Mouse (Mus musculus): Measurements from ENCODE around the gene Nudcd2.
"Not testable (repeated sequence)": the region's sequence is repeated elsewhere in the genome, so short reads cannot be mapped to it uniquely, and the experiment has no call there.

Gene Nudcd2

DNA sequence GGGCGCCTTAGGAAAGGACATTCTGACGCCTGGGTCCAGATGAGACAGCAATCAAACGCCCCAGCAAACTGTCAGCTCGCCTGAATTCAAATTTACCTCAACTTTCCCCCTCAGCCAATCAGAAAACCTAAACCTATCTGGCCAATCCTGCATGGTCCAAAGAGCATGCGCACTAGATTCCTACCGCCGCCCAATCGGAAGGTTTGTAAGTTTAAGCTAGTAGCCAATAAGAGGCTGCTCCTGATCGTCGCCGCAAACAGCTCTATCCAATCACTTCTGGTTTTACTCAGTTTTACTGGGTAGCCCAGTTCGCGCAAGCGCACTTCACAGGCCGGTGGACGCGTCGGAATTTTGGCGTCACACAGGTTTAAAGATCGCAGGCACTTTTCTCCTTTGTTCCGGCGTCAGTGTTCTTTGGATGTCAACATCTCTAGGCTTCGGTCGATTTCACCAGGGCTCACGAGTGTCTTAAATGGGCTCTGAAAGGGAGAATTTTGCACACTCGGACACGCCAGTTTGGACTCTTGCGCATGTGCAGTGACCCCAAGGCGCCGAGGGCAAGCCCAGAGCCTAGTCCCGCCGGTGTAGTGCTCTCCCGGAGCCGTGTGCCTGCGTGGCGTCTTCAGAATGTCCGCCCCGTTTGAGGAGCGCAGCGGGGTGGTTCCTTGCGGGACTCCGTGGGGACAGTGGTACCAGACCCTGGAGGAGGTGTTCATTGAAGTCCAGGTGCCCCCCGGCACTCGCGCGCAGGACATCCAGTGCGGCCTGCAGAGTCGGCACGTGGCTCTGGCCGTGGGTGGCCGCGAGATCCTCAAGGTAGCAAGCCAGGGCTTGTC is at the start of gene Nudcd2, which contains the start of gene Hmmr:
Gene Nudcd2 (plus strand): TSS at position 329 of the 836 bp plus-strand sequence.
Gene Hmmr (minus strand): TSS at position 84 of the 836 bp plus-strand sequence.
- peak; percentile 97 for DNase-seq (ENCODE audit: low spot score)

DNA sequence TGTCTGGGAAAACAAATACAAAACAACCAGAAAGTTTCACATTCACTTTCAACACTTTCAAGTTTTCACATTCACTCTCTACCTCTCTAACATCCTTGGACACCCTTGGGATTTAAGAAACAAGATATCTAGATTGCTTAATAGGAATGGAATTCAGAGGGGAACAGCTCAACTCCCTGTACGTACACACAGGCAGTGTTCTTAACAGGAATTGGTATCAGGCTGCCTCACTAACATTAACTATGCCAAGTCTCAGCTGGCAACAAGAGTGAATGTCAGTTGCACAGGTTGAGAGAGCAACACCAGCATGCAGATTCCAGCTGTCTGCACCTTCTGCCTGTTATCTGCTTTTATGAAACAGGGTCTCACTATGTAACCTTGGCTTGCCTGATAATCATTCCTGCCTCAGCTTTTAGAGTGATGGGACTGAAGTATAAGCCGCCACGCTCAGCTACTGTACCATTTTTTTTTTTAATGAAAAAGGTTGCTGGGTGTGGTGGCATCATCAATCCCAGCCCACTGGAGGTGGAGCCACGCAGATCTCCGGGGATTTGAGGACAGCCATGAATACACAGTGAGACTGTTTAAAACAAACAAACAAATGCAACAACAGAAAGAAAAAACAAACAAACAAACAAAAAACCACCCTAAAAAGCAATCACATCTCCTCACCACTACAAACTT is 42.9 kb upstream of the Nudcd2 start:
- DNase-seq (ENCODE audit: low spot score): peak; percentile 15

DNA sequence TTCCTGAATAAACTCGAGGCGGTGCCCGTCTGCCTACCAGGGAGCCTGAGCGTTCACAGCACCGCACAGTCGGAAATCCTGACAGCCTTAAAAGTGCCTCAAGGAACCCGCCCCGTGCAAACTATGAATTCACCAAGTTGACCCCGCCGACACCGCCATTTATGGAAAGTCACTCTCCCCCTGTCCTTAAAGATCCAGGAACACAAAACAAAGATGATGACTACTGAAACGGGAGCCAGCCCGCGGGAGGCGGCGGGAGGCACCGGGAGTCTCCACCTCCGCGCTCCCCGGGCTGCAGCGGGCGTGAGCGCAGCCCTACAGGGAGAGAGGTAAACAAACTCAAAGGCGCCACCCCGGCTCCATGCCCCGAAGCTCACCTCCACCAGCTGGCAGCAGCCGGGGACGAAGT is 41.4 kb upstream of the Nudcd2 start:
- DNase-seq (ENCODE audit: low spot score): no peak

DNA sequence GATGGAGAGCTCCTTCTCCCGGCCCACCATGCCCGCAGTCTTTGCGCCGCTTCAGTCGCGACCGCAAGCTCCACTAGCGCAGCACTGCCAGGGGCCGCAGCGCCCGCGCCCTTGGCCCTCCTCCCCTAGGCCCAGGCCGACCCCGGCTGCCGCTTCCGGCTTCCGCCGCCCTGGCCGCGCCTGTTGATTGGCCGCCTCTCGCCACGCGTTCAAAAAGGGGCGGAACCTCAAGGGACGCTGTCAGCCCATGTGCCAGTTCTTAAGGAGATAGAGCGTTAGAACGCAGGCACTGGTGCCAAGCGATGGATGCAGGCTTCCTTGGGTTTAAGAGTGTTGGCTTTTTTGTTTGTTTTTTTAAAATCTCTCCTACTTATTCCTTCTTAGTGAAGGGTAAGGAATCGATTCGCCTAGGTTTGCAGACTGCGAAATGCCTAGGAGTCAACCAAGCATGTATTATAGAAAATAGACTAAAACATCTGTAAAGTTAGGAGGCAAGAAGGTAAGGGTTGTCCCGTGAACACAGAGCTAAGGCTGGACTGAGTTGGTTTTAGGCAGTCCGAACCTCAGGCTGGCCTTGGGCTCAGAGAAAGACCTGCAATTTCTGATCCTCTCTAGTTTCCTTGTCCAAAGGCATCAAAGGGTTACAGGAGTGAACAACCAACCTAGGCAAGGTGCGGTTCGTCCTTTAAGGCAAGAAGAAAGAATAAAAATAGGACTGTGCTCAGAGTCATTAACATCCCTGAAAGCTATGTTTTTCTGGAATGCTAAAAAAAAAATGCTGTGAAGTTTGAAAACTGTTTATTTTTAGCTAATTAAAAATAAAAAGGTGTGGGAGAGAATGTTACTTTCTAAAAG is 40.7 kb upstream of the Nudcd2 start:
- peak; percentile 96 for DNase-seq (ENCODE audit: low spot score)

DNA sequence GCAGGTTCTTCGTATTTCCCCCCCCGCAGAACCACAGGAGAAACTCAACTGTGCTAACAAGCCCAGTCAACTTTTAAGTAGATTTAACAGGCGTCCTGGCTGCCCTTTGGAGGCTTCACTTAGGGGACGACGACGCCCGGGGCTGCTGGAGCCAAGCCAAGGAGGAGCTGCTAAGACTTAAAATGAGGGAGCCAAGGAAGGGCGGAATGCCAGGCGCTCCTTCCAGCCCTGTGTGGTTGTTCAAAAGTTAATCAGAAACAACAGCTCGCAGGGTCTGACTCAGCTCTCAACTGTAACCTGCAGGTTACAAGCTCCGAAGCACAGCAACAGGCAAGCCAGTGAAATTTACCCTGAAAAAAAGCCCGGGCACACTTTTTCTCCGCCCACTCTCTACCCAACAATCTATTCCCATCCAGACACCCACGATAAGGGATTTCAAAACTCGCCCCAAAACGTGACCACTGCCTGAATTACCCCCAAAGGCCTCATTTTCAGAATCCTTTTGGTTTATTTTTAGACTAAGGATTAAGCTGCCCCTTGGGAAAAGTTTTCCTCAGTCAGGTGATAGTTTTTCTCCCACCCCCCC is 40.0 kb upstream of the Nudcd2 start:
- DNase-seq (ENCODE audit: low spot score): peak; percentile 51

DNA sequence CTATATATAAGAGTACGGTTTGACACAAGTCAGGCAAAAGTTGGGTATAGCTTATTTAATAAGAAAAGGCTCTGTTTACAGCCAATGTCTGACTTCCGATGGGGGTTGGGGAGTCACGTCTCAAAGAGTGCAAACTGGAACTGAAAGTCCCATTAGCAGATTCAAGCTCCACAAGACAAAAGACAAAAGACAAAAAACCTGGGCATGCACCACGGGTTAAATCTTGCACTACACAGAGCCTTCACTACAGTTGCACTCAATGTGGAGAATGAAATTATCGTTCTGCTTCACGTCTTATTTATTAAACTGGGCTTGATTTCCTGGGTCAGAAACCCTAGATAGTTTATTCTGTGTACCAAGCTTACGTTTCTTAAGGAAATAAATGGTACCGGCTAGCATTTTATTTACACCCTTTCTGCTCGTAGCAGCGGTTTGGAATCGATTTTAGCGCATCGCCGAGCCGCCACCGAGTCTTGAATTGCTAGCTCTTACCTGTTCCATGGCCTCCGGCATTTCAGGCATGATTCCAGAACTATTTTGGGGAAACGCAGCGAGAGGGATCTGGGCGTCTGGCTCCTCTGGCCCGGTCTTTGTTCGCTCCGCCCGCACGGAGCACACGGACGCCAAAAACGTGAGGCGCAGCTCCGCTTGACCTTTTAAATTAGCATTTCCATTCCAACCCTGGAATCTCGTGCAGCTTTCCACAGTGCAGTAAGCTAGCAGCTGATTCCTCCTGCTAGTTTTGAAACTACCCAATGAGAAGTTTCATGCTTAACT is 39.0 kb upstream of the Nudcd2 start:
- DNase-seq (ENCODE audit: low spot score): peak; percentile 69

DNA sequence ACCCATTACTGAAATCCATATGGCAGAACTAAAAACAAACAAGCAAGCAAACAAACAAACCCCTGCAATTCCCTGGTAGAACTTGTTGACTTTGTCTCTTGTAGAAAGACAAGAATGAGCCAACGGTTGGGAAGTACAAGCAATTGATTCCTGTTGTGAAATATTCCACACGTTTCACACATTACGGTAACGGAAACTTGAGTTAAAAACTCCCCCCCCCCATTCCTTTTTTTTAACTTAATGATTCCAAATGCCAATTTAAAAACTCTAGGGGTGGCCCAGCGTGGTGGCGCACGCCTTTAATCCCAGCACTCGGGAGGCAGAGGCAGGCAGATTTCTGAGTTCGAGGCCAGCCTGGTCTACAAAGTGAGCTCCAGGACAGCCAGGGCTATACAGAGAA is 38.4 kb upstream of the Nudcd2 start, which contains the start of gene Mat2b:
Gene Mat2b (minus strand): TSS at position 101 of the 400 bp plus-strand sequence.
- DNase-seq (ENCODE audit: low spot score): no peak

DNA sequence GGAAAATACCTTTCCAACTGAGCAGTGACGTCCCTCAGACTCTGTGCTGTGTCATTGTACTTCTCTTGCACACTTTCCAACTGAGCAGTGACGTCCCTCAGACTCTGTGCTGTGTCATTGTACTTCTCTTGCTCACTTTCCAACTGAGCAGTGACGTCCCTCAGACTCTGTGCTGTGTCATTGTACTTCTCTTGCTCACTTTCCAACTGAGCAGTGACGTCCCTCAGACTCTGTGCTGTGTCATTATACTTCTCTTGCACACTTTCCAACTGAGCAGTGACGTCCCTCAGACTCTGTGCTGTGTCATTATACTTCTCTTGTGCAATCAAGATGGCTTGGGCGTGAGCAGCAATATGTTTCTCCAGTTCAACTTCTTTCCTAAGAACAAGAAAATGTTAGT is 23.6 kb upstream of the Nudcd2 start:
- DNase-seq (ENCODE audit: low spot score): not testable (repeated sequence)

DNA sequence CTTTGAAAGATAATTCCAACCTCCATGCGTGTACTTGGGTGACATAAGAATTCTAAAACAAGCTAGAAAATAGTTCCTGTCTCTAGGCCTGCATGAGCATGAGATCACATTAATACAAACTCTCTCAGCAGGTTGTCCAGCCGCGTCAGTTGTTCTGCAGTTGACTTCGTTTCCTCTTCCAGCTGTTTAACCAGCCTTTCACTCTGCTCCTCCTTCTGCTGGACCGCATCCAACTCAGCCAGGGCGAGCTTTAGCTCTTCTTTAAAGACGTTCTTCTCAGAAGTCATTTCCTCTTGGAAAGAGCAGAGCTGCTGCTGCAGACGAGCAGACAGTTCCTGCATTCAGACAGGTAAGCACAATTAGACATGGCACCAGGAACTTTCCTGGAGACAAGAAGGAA is 19.6 kb upstream of the Nudcd2 start:
- DNase-seq (ENCODE audit: low spot score): no peak

DNA sequence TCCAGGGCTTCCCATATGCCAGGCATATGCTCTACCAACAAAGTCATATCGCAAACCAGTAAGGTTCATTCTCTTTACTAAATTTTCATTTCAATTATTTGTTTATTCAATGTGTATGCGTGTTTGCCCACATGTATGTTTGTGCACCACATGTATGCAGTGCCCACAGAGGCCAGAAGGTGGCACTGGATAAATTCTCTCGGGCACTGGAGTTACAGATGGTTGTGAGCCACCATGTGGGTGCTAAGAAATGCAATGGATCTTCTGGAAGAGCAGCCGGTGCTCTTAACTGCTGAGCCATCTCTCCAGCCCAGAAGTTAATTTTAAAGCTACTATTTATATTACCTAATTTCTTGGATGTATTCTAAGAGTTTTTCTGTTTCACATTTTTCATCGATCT is 17.9 kb upstream of the Nudcd2 start:
- no peak for DNase-seq (ENCODE audit: low spot score)

DNA sequence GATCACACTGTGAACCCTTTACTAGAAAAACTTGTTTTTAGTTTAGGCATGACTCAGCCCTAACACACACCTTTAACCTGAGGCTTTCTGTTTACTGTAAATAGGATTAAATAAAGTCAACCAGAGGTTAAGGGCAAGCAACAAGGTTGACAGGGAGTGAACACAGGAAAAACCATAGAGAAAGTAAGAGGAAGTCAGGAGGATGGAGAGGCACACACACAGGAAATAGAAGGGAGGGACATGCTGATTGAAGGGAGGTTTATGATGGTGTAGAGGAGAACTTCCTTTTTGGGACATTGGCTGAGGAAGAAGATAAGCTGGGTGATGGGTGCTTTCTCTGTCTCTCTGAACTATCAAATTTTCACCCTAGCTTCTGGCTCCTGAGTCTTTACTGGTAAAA is 15.1 kb upstream of the Nudcd2 start:
- DNase-seq (ENCODE audit: low spot score): no peak

DNA sequence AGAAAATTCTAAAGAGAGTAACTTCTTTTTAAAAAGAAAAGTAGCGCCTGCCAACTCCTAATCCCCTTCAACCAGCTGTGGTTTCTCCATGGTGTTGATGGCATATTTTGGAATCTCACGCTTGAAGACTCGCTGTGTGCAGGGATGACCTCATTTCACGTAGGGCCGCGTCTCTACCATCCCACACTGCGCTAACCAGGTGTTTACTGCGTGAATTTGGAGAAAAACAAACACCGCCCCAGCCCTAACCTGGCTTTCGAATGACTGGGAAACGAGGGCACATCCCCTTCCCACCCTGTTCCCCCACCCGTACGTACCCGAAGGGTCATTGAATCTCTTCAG is 499 bp upstream of the Nudcd2 start:
- no peak for DNase-seq (ENCODE audit: low spot score)

DNA sequence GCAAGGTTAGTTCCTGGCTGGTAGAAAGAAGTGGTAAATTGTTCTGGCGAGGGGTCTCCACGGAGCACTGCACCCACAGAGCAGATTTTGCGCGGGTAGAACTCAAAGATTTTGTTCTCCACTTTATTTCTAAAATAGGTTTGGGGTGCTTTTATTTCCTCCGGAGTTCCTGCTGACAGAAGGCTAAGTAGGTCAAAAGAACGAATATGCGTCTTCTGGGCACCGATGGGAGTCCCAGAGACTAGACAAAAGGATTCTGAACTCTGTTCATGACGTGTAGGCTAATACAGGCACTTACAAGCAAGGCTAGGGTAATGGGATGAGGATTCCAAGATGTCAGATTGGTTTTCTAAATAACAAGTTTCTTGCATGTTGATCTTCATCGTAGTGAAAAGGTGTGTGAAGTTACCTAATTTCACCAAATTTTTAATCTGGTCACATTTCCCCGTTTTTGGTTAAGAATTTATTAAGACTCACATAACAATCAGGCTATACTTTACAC is 835 bp downstream of the Nudcd2 start:
- DNase-seq (ENCODE audit: low spot score): no peak

DNA sequence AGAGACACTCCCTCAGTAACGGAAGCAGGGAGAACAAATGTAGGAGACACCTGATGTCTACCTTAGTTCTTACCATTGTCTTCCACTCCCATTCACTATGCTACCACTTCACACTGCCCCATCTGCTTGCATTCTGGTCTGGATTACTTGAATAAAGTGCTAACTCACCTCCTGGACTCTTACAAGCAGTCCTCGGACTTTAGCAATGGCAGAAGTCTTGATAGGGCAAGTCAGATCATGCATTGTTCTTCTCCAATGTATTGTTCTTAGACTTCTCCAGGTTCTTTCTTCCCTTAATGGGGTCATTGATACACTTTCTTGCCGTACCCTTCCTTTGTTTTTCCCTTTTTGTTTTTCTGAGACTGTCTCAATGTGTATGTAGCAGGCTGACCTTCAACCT is 3.9 kb downstream of the Nudcd2 start:
- DNase-seq (ENCODE audit: low spot score): no peak

DNA sequence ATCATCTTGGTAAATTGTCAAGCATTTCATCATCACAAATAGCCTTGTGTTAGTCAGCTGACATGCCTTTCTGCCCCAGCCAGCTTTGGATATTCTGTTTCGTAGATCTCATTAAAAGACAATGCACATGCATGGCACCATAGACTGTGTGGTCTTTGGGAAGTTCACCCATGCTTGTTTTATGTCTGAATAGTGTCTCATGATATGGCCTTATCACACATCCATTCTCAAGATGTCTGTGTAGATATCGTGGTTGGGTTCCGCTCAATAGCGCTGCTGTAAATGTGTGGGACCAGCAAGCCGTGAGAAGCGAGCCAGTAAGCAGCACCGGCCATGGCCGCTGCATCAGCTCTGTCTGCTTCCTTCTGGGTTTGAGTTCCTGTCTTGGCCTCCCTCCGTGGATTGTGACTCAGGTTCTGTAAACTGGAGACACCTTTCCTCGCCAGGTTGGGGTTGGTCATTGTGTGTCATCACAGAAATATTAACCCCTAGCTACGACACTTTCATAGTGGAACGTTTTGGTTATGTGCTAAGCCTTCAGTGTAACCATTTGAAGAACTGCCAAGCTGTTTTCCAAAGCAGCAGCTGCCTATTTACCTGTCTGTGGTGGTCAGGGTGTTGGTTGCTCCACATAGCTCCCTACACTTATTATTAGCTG is 8.3 kb downstream of the Nudcd2 start:
- DNase-seq (ENCODE audit: low spot score): no peak

DNA sequence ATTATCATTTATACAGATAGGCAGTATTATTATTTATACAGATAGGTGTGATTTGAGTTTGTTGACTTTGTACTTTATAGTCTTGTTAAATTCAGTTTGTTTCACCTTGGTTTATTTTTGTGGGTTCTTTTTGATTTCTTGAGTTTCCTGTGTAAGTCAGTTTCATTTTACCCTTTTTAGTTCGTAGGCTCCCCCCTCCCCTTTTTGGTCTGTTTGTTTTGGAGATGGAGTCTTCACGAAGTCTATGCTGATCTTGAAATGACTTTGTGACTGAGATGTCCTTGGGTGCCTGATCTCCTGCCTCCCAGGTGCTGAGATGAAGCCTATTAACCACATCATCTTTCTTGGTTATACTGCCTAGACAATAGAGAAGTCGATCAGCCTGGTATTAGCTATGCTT is 10.9 kb downstream of the Nudcd2 start:
- DNase-seq (ENCODE audit: low spot score): no peak

DNA sequence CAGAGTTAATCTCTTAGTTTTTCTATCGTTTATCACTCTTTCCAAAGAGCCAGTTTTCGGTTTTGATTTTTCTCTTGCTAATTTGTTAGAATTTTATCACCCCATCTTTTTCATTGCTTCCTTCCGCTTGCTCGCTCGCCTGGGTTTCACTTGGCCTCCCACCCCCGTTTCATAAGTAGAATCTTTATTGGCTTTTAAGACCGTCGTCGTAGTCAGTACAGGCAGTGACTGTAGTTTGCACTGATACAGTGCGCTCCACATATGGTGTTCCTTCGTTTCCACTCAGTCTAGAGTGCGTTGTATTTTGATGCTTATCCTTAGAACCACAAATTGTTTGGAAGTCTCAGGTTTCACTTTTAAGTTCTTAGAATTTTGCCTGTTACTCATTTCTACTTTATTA is 12.9 kb downstream of the Nudcd2 start:
- DNase-seq (ENCODE audit: low spot score): no peak

DNA sequence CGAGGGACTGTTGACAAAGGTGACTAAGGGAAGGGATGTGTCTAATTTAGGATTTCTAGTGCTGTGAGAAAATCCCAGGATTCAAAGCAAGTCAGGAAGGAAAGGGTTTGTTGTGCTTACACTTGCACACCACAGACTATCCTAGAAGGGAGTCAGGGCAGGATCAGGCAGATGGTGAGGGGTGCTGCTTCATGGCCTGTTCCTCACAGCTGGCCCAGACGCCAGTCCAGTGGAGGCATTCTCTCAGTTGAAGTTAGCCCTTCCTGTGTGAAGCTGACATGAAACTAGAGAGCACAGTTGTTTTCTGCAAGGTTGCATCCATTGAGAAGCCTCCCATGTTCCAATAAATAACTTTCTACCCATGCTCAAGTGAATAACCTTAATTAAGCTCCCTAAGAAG is 14.2 kb downstream of the Nudcd2 start:
- no peak for DNase-seq (ENCODE audit: low spot score)

DNA sequence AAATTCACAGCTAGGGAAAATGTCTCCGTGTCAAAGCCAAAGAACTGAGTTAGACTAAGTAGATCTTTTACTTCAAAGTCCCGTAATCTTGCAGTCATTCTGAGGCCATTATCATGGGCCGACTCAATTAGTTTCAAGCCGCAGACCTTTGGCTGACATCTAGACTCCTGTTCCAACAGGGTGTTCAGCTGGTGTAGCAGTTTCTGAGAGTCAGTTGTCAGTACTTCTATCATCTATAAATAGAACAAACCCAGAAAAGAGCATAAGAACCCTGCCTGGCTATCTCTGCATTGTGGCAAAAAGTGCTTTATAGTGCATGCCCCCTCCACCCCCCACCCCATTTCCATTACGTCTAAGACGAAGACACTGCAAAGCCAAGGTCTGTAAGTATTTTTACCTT is 20.4 kb downstream of the Nudcd2 start:
- DNase-seq (ENCODE audit: low spot score): no peak

DNA sequence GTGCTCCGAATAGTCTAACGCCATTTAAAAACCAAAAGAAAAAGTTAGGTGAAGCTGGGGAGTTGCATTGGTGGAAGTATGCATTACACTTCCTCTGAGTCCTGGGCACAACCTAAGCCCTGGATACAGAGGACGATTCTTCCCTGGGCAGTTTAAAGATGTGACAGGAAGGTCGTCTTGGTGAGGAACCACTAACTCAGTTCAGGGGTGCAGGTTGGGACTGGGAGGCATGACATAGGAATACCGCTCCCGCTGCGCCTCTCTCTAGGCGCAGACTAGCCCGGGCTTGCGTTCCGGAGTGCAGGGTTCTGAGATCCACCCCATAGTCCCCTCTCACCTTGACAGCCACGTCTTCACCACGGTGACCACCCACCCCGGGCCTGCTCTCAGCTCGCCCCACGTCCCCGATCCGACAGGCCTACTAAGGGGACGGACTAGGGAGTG is 21.2 kb downstream of the Nudcd2 start:
- DNase-seq (ENCODE audit: low spot score): no peak
